Mouse (Mus musculus): ENCODE measurements around the gene Zeb2. TPM values are rescaled to one million over a fixed set of nuclear protein-coding genes. Genes with fewer than 3 reads are reported as not detected.
"Not testable (repeated sequence)": the region's sequence is repeated elsewhere in the genome, so short reads cannot be mapped to it uniquely, and the experiment has no call there.

The Zeb2 gene
- polyA plus RNA-seq, 1 experiment from 2014 or later: 44.5 TPM

- 0 out of 2 replicates have a peak, but pooled peaks cover 12% of the 10 kb centered on the region for H3K4me1 ChIP-seq (replicated peaks; ENCODE audit: control insufficient read depth, insufficient read depth, low read length)
- ATAC-seq (replicated peaks; ENCODE audit: low FRiP score, low TSS enrichment, low read depth): no peak
- peak overlapping the region; percentile 75 for H3K4me2 ChIP-seq (ENCODE audit: low read length)
- DNase-seq (ENCODE audit: low spot score): peak; percentile 54
- H3K9ac ChIP-seq (ENCODE audit: low read length): peak overlapping the region; percentile 68; the same call in 1 of the 2 replicates
- H3K27ac ChIP-seq (ENCODE audit: low read depth): peak overlapping the region; percentile 81
- peaks cover 38% of the 10 kb centered on the region for H3K27me3 ChIP-seq (replicated peaks; ENCODE audit: control insufficient read depth, insufficient read depth, low read length)
- H3K4me3 ChIP-seq (ENCODE audit: low read depth, low read length): peak overlapping the region; percentile 52
- no peaks in the 10 kb centered on the region for H3K36me3 ChIP-seq (ENCODE audit: control insufficient read depth, insufficient read depth, low read length)
- 21% methylated on average over 6 of the region's 6 CpGs for WGBS
- H3K9me3 ChIP-seq (ENCODE audit: control insufficient read depth, low read length): no peaks in the 10 kb centered on the region
These were observed 2.0 kb downstream of the Zeb2 start for GRCm38 (mm10) chr2:45115211-45115610.

GRCm38 (mm10) chr2:45114596-45114995, 2.6 kb downstream of the Zeb2 start:
- H3K9ac ChIP-seq (ENCODE audit: low read length): 0 out of 2 replicates have a peak overlapping the region, but pooled peaks have one; percentile 10
- ATAC-seq (replicated peaks; ENCODE audit: low FRiP score, low TSS enrichment, low read depth) (no peak), DNase-seq (ENCODE audit: low spot score) (peak; percentile 50)
- H3K27ac ChIP-seq (ENCODE audit: low read depth): 0 out of 2 replicates have a peak overlapping the region, but pooled peaks have one; percentile 29
- H3K4me3 ChIP-seq (ENCODE audit: low read depth, low read length): no peak overlapping the region
- 0 out of 2 replicates have a peak, but pooled peaks cover 12% of the 10 kb centered on the region for H3K4me1 ChIP-seq (replicated peaks; ENCODE audit: control insufficient read depth, insufficient read depth, low read length)
- peaks cover 38% of the 10 kb centered on the region for H3K27me3 ChIP-seq (replicated peaks; ENCODE audit: control insufficient read depth, insufficient read depth, low read length)
- WGBS: 52% methylated on average over 2 of the region's 2 CpGs
- no peaks in the 10 kb centered on the region for H3K9me3 ChIP-seq (ENCODE audit: control insufficient read depth, low read length)
- no peaks in the 10 kb centered on the region for H3K36me3 ChIP-seq (ENCODE audit: control insufficient read depth, insufficient read depth, low read length)
- H3K4me2 ChIP-seq (ENCODE audit: low read length): peak overlapping the region; percentile 75

GRCm38 (mm10) chr2:45113912-45114311, 3.3 kb downstream of the Zeb2 start:
- Histone ChIP-seq H3K27me3 (replicated peaks; ENCODE audit: control insufficient read depth, insufficient read depth, low read length) (peaks cover 39% of the 10 kb centered on the region), H3K9ac (ENCODE audit: low read length) (no peak overlapping the region)
- 34% methylated on average over 3 of the region's 3 CpGs for WGBS

GRCm38 (mm10) chr2:45112891-45113683, 4.1 kb downstream of the Zeb2 start:
- peak overlapping the region; percentile 95 for H3K27ac ChIP-seq (ENCODE audit: low read depth)
- no peaks in the 10 kb centered on the region for H3K9me3 ChIP-seq (ENCODE audit: control insufficient read depth, low read length)
- H3K36me3 ChIP-seq (ENCODE audit: control insufficient read depth, insufficient read depth, low read length): no peaks in the 10 kb centered on the region
- 0 out of 2 replicates have a peak, but pooled peaks cover 12% of the 10 kb centered on the region for H3K4me1 ChIP-seq (replicated peaks; ENCODE audit: control insufficient read depth, insufficient read depth, low read length)
- H3K27me3 ChIP-seq (replicated peaks; ENCODE audit: control insufficient read depth, insufficient read depth, low read length): peaks cover 44% of the 10 kb centered on the region
- DNase-seq (ENCODE audit: low spot score) (peak; percentile 73), ATAC-seq (replicated peaks; ENCODE audit: low FRiP score, low TSS enrichment, low read depth) (no peak)
- H3K9ac ChIP-seq (ENCODE audit: low read length): peak overlapping the region; percentile 97
- peak overlapping the region; percentile 70 for H3K4me3 ChIP-seq (ENCODE audit: low read depth, low read length)
- 2% methylated on average over 23 of the region's 25 CpGs for WGBS
- H3K4me2 ChIP-seq (ENCODE audit: low read length): peak overlapping the region; percentile 75

More at GRCm38 (mm10) chr2:45113912-45114311, 3.3 kb downstream of the Zeb2 start:
- ATAC-seq (replicated peaks; ENCODE audit: low FRiP score, low TSS enrichment, low read depth) (no peak), DNase-seq (ENCODE audit: low spot score) (no peak)
- peak overlapping the region; percentile 95 for H3K27ac ChIP-seq (ENCODE audit: low read depth)
- no peak overlapping the region for H3K4me3 ChIP-seq (ENCODE audit: low read depth, low read length)
- H3K9me3 ChIP-seq (ENCODE audit: control insufficient read depth, low read length): no peaks in the 10 kb centered on the region
- H3K4me2 ChIP-seq (ENCODE audit: low read length): peak overlapping the region; percentile 75
- 0 out of 2 replicates have a peak, but pooled peaks cover 12% of the 10 kb centered on the region for H3K4me1 ChIP-seq (replicated peaks; ENCODE audit: control insufficient read depth, insufficient read depth, low read length)
- no peaks in the 10 kb centered on the region for H3K36me3 ChIP-seq (ENCODE audit: control insufficient read depth, insufficient read depth, low read length)

- H3K9me3 ChIP-seq (ENCODE audit: control insufficient read depth, low read length): no peaks in the 10 kb centered on the region
- 0 out of 2 replicates have a peak, but pooled peaks cover 14% of the 10 kb centered on the region for H3K4me1 ChIP-seq (replicated peaks; ENCODE audit: control insufficient read depth, insufficient read depth, low read length)
- no peaks in the 10 kb centered on the region for H3K36me3 ChIP-seq (ENCODE audit: control insufficient read depth, insufficient read depth, low read length)
- ATAC-seq (replicated peaks; ENCODE audit: low FRiP score, low TSS enrichment, low read depth): no peak
- H3K4me3 ChIP-seq (ENCODE audit: low read depth, low read length): peak overlapping the region; percentile 70
- peaks cover 44% of the 10 kb centered on the region for H3K27me3 ChIP-seq (replicated peaks; ENCODE audit: control insufficient read depth, insufficient read depth, low read length)
- H3K27ac ChIP-seq (ENCODE audit: low read depth): peak overlapping the region; percentile 95
- peak overlapping the region; percentile 97 for H3K9ac ChIP-seq (ENCODE audit: low read length)
- peak; percentile 50 for DNase-seq (ENCODE audit: low spot score)
- 4% methylated on average over 9 of the region's 9 CpGs for WGBS
- peak overlapping the region; percentile 75 for H3K4me2 ChIP-seq (ENCODE audit: low read length)
These were observed 5.0 kb downstream of the Zeb2 start for GRCm38 (mm10) chr2:45112021-45112747.

- Histone ChIP-seq H3K27me3 (replicated peaks; ENCODE audit: control insufficient read depth, insufficient read depth, low read length) (peaks cover 44% of the 10 kb centered on the region), H3K27ac (ENCODE audit: low read depth) (peak overlapping the region; percentile 95), H3K9ac (ENCODE audit: low read length) (peak overlapping the region; percentile 97), H3K4me2 (ENCODE audit: low read length) (peak overlapping the region; percentile 75), H3K4me1 (replicated peaks; ENCODE audit: control insufficient read depth, insufficient read depth, low read length) (0 out of 2 replicates have a peak, but pooled peaks cover 14% of the 10 kb centered on the region), H3K4me3 (ENCODE audit: low read depth, low read length) (peak overlapping the region; percentile 70)
- WGBS: 2% methylated on average over 3 of the region's 3 CpGs
- not testable (repeated sequence) for H3K9me3 ChIP-seq (ENCODE audit: control insufficient read depth, low read length); ATAC-seq (replicated peaks; ENCODE audit: low FRiP score, low TSS enrichment, low read depth); DNase-seq (ENCODE audit: low spot score); H3K36me3 ChIP-seq (ENCODE audit: control insufficient read depth, insufficient read depth, low read length)
These were observed 5.6 kb downstream of the Zeb2 start for GRCm38 (mm10) chr2:45111571-45111970.

GRCm38 (mm10) chr2:45110757-45111411, 6.3 kb downstream of the Zeb2 start:
- no peak; the same call in 1 of the 2 replicates for ATAC-seq (replicated peaks; ENCODE audit: low FRiP score, low TSS enrichment, low read depth)
- peak overlapping the region; percentile 97 for H3K9ac ChIP-seq (ENCODE audit: low read length)
- H3K4me3 ChIP-seq (ENCODE audit: low read depth, low read length): peak overlapping the region; percentile 70
- no peaks in the 10 kb centered on the region for H3K9me3 ChIP-seq (ENCODE audit: control insufficient read depth, low read length)
- no peaks in the 10 kb centered on the region for H3K36me3 ChIP-seq (ENCODE audit: control insufficient read depth, insufficient read depth, low read length)
- DNase-seq (ENCODE audit: low spot score): peak; percentile 81
- peaks cover 42% of the 10 kb centered on the region for H3K27me3 ChIP-seq (replicated peaks; ENCODE audit: control insufficient read depth, insufficient read depth, low read length)
- WGBS: under 1% methylated on average over 20 of the region's 20 CpGs
- H3K4me1 ChIP-seq (replicated peaks; ENCODE audit: control insufficient read depth, insufficient read depth, low read length): 0 out of 2 replicates have a peak, but pooled peaks cover 9% of the 10 kb centered on the region
- H3K4me2 ChIP-seq (ENCODE audit: low read length): peak overlapping the region; percentile 75
- H3K27ac ChIP-seq (ENCODE audit: low read depth): peak overlapping the region; percentile 95

Measured in intestine, embryonic 14.5 days (tissue).